Mouse (Mus musculus) heart, embryonic 11.5 days (tissue): Measurements from ENCODE around the gene Zbtb24. TPM values are rescaled to one million over a fixed set of nuclear protein-coding genes. Genes with fewer than 3 reads are reported as not detected.

Experiments used
- ATAC-seq: fragments of 200-750 bp; cut with Nextera tagmentation; replicated peaks from 2 replicates; pipeline ENCODE4 v1.8.0; 2017; ENCODE audit warnings: moderate library complexity; ENCODE audit not compliant: insufficient number of reproducible peaks, low FRiP score, low TSS enrichment
- H3K27ac ChIP-seq: fragments of 300-500 bp; sonication (generic); 2 replicates; pipeline ENCODE4 v1.5.1; 2014; ENCODE audit warnings: mild to moderate bottlenecking, low read depth, low read length
- H3K27me3 ChIP-seq: fragments of 300-500 bp; sonication (generic); 2 replicates; pipeline ENCODE4 v1.6.1; 2014; ENCODE audit warnings: mild to moderate bottlenecking, low read length, mixed read lengths; ENCODE audit not compliant: control insufficient read depth, insufficient read depth
- H3K36me3 ChIP-seq: fragments of 300-500 bp; sonication (generic); 2 replicates; pipeline ENCODE4 v1.6.1; 2014; ENCODE audit warnings: mild to moderate bottlenecking, low read length, moderate library complexity, mixed read lengths; ENCODE audit not compliant: control insufficient read depth, insufficient read depth
- H3K4me1 ChIP-seq: fragments of 300-500 bp; sonication (generic); 2 replicates; pipeline ENCODE4 v1.6.1; 2014; ENCODE audit warnings: low read length; ENCODE audit not compliant: control insufficient read depth, insufficient read depth
- H3K4me2 ChIP-seq: fragments of 300-500 bp; sonication (generic); 2 replicates; pipeline ENCODE4 v1.6.1; 2014; ENCODE audit warnings: mild to moderate bottlenecking, moderate library complexity
- H3K4me3 ChIP-seq: fragments of 300-500 bp; sonication (generic); 2 replicates; pipeline ENCODE4 v1.5.1; 2014; ENCODE audit warnings: low read depth, low read length
- H3K9ac ChIP-seq: fragments of 300-500 bp; sonication (generic); 2 replicates; pipeline ENCODE4 v1.6.1; 2014; ENCODE audit warnings: mild to moderate bottlenecking, low read depth, low read length, moderate library complexity
- H3K9me3 ChIP-seq: fragments of 300-500 bp; sonication (generic); replicated peaks from 2 replicates; pipeline ENCODE4 v1.6.1; 2016; ENCODE audit warnings: low read length; ENCODE audit not compliant: control insufficient read depth
- WGBS: fragments of 180-500 bp; shearing (Covaris S2); extraction: QIAGEN DNeasy Blood & Tissue Kit; methylation state at CpG from one replicate; pipeline ENCODE4 v1.1.7; 2014; ENCODE audit not compliant: insufficient replicate concordance; 5-methylcytosine and 5-hydroxymethylcytosine counted together
- polyA plus RNA-seq: library from polyadenylated mRNA; unstranded; fragments of >200 nt; fragmentation: Nextera tagmentation; extraction: Ambion mirVana; gene quantifications from 2 replicates; pipeline ENCODE4 v1.2.1, GENCODE M21; 2014

The Zbtb24 gene
- polyA plus RNA-seq, 1 experiment from 2014 or later = 11.7 TPM

DNA sequence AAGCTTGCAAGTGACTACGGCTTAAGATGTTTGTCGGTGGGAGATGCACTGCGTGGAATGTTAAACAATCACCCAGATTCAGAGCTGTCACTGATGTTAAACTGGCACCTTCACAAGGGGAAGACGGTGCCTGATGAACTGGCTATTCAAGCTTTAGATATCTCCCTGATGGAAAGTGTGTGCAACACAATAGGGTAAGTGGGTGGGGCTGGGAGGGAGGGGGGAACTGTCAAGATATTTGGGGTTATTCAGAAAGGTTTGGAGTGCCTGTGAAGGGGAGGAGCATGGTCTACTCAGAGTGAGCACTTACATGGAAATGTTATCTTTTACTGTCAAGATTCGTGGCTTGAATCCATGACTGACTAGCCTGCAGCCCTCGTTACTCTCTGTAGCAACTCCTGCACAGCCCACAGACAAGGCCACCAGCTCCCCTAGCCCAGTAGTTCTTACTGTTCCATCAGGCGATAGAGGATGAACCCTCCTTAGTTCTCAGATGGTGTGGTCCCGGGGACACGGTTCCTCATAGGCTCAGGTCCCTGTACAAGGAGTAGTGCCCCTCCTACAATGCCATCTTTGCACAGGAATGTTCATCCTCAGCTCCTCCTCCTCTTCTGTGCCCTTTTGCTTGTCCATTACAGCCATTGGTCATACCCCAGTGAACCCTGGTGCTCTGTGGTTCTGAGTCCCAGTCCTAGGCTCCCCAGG is 29.5 kb upstream of the Zbtb24 start:
- Histone ChIP-seq H3K36me3 (no peaks in the 10 kb centered on the region), H3K27me3 (no peaks in the 10 kb centered on the region), H3K9me3 (no peaks in the 10 kb centered on the region; the same call in 1 of the 2 replicates), H3K4me3 (no peak overlapping the region), H3K9ac (no peak overlapping the region), H3K4me2 (no peak overlapping the region), H3K4me1 (0 out of 2 replicates have a peak, but pooled peaks cover 4% of the 10 kb centered on the region), H3K27ac (no peak overlapping the region)
- ATAC-seq = no peak
- WGBS = 44% methylated on average over 9 of the region's 9 CpGs

DNA sequence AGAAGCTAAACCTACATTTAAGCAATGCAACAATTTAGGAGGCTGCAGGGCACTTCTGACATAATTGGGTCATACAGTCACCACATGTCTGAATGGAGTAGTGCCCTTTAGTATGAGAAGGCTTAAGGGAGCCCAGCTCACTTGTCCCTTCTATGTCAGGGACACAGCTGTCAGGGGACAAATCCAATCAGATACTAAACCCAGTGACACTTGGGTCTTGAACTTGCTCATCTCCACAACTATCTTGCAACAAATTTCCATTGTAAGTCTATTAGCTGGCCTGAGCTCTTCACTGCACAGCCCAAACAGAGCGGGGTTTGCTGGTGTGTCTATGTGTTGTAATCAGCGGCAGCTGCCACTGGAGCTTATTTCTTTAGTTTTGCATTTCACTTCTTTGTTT is 26.5 kb upstream of the Zbtb24 start:
- Histone ChIP-seq H3K4me1 (0 out of 2 replicates have a peak, but pooled peaks cover 4% of the 10 kb centered on the region), H3K9me3 (no peaks in the 10 kb centered on the region), H3K4me2 (no peak overlapping the region), H3K27me3 (no peaks in the 10 kb centered on the region), H3K27ac (no peak overlapping the region), H3K4me3 (no peak overlapping the region), H3K36me3 (no peaks in the 10 kb centered on the region), H3K9ac (no peak overlapping the region)
- WGBS = 93% methylated on average over 2 of the region's 2 CpGs
- ATAC-seq = no peak

DNA sequence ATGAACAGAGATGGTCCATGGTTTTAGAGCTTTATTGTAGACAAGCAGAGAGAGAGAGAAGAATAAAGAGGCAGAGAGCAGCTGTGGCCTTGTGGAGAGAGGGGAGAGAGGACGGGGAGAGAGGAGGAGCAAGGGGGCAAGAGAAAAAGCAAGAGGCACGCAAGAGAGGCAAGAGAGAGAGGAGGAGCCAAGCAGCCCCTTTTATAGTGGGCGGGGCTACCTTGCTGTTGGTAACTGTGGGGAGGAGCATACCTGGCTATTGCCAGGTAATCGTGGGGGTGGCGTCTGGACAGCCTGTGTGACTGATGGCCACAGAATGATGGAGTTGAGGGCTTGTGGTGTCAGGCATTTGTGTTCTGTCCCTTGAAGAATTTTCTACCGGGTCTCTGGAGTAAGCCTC is 23.8 kb upstream of the Zbtb24 start:
- no peak overlapping the region for H3K9ac ChIP-seq
- H3K4me1 ChIP-seq = no peaks in the 10 kb centered on the region
- H3K4me3 ChIP-seq = no peak overlapping the region
- no peaks in the 10 kb centered on the region for H3K9me3 ChIP-seq
- no peak overlapping the region for H3K27ac ChIP-seq
- H3K36me3 ChIP-seq = no peaks in the 10 kb centered on the region
- WGBS = 52% methylated on average over 6 of the region's 6 CpGs
- no peaks in the 10 kb centered on the region for H3K27me3 ChIP-seq
- no peak for ATAC-seq
- no peak overlapping the region for H3K4me2 ChIP-seq

DNA sequence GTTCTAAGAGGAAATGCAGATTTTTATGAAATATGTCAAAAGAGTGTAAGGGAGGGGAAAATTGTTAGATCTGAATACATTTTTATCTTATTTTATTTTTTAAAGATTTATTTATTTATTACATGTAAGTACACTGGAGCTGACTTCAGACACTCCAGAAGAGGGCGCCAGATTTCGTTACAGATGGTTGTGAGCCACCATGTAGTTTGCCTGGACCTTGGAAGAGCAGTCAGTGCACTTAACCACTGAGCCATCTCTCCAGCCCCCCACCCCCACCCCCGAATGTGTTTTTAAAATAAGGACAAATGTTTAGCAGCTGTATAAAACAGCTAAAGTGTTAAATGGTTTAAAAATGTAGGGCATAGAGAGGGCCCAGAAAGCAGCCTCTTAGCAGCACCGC is 15.6 kb upstream of the Zbtb24 start:
- Histone ChIP-seq H3K4me3 (no peak overlapping the region), H3K27ac (no peak overlapping the region), H3K4me2 (no peak overlapping the region), H3K9ac (no peak overlapping the region), H3K36me3 (no peaks in the 10 kb centered on the region), H3K9me3 (no peaks in the 10 kb centered on the region), H3K27me3 (no peaks in the 10 kb centered on the region), H3K4me1 (no peaks in the 10 kb centered on the region)
- ATAC-seq = no peak
- 28% methylated on average over 4 of the region's 4 CpGs for WGBS

DNA sequence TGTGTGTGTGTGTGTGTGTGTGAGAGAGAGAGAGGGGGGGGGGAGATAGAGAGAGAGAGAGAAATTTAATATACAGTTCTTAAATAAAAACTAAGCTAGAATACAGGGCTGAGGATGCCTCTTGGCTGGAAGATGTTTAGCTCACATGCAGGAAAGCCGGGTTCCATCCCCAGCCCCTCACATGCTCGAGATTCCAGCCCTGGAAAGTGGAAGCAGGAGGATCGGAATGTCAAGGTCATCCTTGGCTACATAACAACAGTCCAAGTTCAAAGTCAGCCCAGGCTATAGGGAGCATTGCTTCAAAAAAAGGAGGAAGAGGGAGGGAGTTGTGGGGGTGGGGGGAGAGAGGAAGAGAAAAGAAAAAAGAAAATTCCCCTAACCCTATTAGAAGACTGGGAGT is 15.0 kb upstream of the Zbtb24 start:
- no peak overlapping the region for H3K9ac ChIP-seq
- H3K9me3 ChIP-seq = no peaks in the 10 kb centered on the region
- 19% methylated on average over 3 of the region's 3 CpGs for WGBS
- H3K4me2 ChIP-seq = no peak overlapping the region
- H3K36me3 ChIP-seq = no peaks in the 10 kb centered on the region
- H3K4me3 ChIP-seq = no peak overlapping the region
- no peaks in the 10 kb centered on the region for H3K4me1 ChIP-seq
- no peaks in the 10 kb centered on the region for H3K27me3 ChIP-seq
- H3K27ac ChIP-seq = no peak overlapping the region
- ATAC-seq = no peak

DNA sequence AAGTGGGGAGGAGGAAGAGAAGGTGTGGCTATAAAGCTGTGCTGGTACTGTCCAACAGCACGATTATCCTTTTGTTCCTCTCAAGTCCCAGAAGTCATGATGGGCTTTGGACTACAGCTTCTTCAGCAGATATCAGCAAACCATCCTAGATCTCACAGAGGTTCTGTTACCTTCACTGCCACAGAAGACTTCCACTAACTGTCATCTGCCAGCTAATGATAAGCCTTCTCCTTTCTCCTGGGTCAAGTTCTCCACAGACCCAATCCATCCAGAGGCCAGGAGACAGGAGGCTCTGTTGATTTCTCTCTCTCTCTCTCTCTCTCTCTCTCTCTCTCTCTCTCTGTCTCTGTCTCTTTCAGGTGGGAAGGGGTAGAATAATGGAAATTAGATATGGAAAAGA is 2.0 kb upstream of the Zbtb24 start:
- Histone ChIP-seq H3K27me3 (no peaks in the 10 kb centered on the region), H3K36me3 (peaks cover 10% of the 10 kb centered on the region), H3K9ac (no peak overlapping the region), H3K27ac (no peak overlapping the region), H3K9me3 (no peaks in the 10 kb centered on the region), H3K4me3 (no peak overlapping the region), H3K4me2 (no peak overlapping the region), H3K4me1 (peaks cover 9% of the 10 kb centered on the region)
- 84% methylated on average over 1 of the region's 1 CpGs for WGBS
- no peak for ATAC-seq

DNA sequence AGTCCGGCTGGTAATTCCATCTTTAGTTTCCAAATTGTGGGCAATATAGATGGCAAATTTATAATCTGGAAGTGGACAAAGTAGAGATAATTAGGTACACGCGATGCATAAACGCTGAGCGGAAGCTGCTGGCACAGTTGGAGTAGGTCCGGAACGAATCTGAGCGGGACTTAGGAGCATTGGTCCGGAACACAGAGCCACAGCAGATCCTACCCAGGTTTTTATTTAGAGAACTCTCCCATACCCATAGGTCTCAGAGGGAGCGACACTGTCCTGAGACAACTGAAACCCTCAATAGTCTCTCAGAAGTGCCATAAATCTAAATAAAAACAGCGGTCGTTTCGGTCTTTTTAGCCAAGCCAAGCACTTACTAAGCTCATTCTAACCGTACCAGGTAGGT is 499 bp upstream of the Zbtb24 start:
- H3K9ac ChIP-seq = peak overlapping the region; percentile 91
- H3K4me3 ChIP-seq = peak overlapping the region; percentile 91
- H3K4me1 ChIP-seq = peaks cover 9% of the 10 kb centered on the region
- ATAC-seq = 0 out of 2 replicates have a peak, but pooled peaks have one; percentile 40
- H3K27ac ChIP-seq = peak overlapping the region; percentile 80
- H3K4me2 ChIP-seq = peak overlapping the region; percentile 74
- H3K27me3 ChIP-seq = no peaks in the 10 kb centered on the region
- H3K36me3 ChIP-seq = peaks cover 10% of the 10 kb centered on the region
- 13% methylated on average over 14 of the region's 14 CpGs for WGBS
- no peaks in the 10 kb centered on the region for H3K9me3 ChIP-seq

DNA sequence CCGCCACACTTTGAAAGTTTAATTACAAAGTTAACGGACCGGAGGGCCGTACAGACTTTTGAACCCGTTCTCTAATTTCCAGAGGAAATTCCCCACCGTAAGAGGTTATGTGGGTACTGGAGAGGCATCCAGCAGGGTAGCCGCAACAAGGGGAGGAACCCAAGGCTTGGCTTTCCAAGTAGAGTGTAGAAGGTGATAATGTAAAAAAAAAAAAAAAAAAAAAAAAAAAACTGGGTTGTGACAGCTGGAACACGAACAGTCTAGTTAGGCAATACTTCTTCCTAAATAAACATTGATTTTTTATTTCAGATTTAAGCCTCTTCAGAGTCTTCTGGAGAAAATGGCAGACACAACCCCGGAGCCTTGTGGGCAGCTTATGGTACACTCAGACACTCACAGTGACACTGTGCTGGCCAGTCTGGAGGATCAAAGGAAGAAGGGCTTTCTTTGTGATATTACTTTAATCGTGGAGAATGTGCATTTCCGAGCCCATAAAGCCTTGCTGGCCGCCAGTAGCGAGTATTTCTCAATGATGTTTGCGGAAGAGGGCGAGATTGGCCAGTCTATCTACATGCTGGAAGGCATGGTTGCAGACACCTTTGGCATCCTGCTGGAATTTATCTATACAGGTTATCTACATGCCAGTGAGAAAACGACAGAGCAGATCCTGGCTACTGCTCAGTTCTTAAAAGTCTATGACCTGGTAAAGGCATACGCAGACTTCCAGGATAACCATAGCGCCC is 768 bp downstream of the Zbtb24 start:
- no peak for ATAC-seq
- H3K4me3 ChIP-seq = peak overlapping the region; percentile 91
- peaks cover 9% of the 10 kb centered on the region for H3K4me1 ChIP-seq
- H3K4me2 ChIP-seq = peak overlapping the region; percentile 74
- H3K9ac ChIP-seq = peak overlapping the region; percentile 91
- H3K9me3 ChIP-seq = no peaks in the 10 kb centered on the region
- WGBS = 51% methylated on average over 18 of the region's 18 CpGs
- peaks cover 10% of the 10 kb centered on the region for H3K36me3 ChIP-seq
- H3K27me3 ChIP-seq = no peaks in the 10 kb centered on the region
- H3K27ac ChIP-seq = no peak overlapping the region
